Mouse (Mus musculus) kidney, embryonic 14.5 days (tissue): ENCODE measurements around the gene Ppme1. TPM values are rescaled to one million over a fixed set of nuclear protein-coding genes. Genes with fewer than 3 reads are reported as not detected.

ENCODE experiments used
- ATAC-seq: fragments of 200-750 bp; cut with Nextera tagmentation; 2 replicates; pipeline ENCODE4 v1.8.0; 2017; ENCODE audit warnings: moderate number of reproducible peaks, mild to moderate bottlenecking, moderate TSS enrichment, moderate library complexity; ENCODE audit not compliant: low FRiP score, low TSS enrichment
- H3K27ac ChIP-seq: fragments of 300-500 bp; sonication (generic); 2 replicates; pipeline ENCODE4 v1.5.1; 2014; ENCODE audit warnings: low read depth, mild to moderate bottlenecking, low read length, moderate library complexity, mixed read lengths
- H3K27me3 ChIP-seq: fragments of 300-500 bp; sonication (generic); 2 replicates; pipeline ENCODE4 v1.6.1; 2014; ENCODE audit warnings: mild to moderate bottlenecking, low read length; ENCODE audit not compliant: control insufficient read depth, insufficient read depth
- H3K36me3 ChIP-seq: fragments of 300-500 bp; sonication (generic); 2 replicates; pipeline ENCODE4 v1.6.1; 2014; ENCODE audit warnings: low read length, mixed read lengths; ENCODE audit not compliant: control insufficient read depth, insufficient read depth
- H3K4me1 ChIP-seq: fragments of 300-500 bp; sonication (generic); 2 replicates; pipeline ENCODE4 v1.6.1; 2014; ENCODE audit warnings: low read length, mixed read lengths; ENCODE audit not compliant: control insufficient read depth, insufficient read depth
- H3K4me2 ChIP-seq: fragments of 300-500 bp; sonication (generic); replicated peaks from 2 replicates; pipeline ENCODE4 v1.6.1; 2014; ENCODE audit warnings: low read depth, mild to moderate bottlenecking, low read length
- H3K4me3 ChIP-seq: fragments of 300-500 bp; sonication (generic); 2 replicates; pipeline ENCODE4 v1.5.1; 2014; ENCODE audit warnings: mild to moderate bottlenecking, low read length
- H3K9ac ChIP-seq: fragments of 300-500 bp; sonication (generic); 2 replicates; pipeline ENCODE4 v1.6.1; 2014; ENCODE audit warnings: low read depth, mild to moderate bottlenecking, low read length, moderate library complexity
- H3K9me3 ChIP-seq: fragments of 300-500 bp; sonication (generic); 2 replicates; pipeline ENCODE4 v1.6.1; 2016; ENCODE audit warnings: low read length; ENCODE audit not compliant: control insufficient read depth
- WGBS: fragments of 180-500 bp; shearing (Covaris S2); extraction: QIAGEN DNeasy Blood & Tissue Kit; methylation state at CpG from one replicate; pipeline ENCODE4 v1.1.7; 2014; 5-methylcytosine and 5-hydroxymethylcytosine counted together
- polyA plus RNA-seq: library from polyadenylated mRNA; unstranded; fragments of >200 nt; fragmentation: Nextera tagmentation; extraction: Ambion mirVana; gene quantifications from 2 replicates; pipeline ENCODE4 v1.2.1, GENCODE M21; 2014

Gene Ppme1
- polyA plus RNA-seq, 1 experiment from 2014 or later, result 64.5 TPM

DNA sequence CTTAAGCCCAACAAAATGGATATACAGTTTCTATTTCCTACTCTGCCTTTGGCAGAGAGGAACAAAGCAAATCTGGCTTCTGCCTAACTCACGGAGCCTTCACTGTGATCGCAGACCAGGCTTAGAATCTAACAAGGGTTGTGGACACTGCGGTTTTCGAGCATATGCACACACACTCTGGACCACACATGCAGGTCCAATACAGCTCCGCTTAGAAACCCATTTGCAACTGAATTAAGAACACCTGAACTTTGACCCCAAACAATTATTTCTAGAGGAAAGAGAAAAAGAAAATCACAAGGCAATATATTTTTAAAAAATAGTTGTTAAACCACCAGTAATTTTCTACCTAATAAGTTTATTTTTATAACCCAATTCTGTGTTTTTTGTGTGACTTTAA is 15.8 kb downstream of the Ppme1 start:
- Histone ChIP-seq H3K36me3 (peaks cover 6% of the 10 kb centered on the region; the same call in 1 of the 2 replicates), H3K4me2 (no peak overlapping the region), H3K27ac (no peak overlapping the region), H3K9ac (no peak overlapping the region), H3K4me3 (no peak overlapping the region), H3K27me3 (no peaks in the 10 kb centered on the region), H3K4me1 (no peaks in the 10 kb centered on the region), H3K9me3 (no peaks in the 10 kb centered on the region)
- ATAC-seq, result no peak
- 73% methylated on average over 5 of the region's 5 CpGs for WGBS

DNA sequence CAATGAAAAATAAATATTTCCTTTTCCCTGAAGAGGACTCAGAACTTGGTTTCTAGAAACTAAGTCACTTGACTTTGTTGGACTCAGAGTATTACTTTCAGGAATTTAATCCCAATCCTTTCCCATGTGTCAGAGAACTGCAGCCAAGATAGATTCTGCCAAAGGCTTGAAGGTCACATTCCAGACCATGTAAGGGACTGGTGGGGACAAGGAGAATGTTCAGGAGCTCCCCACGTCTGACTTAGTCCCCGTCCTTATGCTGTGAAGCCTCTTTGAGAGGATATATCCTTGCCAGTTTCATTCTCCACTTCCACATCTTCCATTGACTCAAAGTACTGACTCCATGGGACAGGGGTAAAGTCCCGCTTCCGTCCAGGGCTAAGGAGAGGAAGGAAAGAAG is 17.1 kb downstream of the Ppme1 start:
- 79% methylated on average over 4 of the region's 4 CpGs for WGBS
- H3K9ac ChIP-seq, result no peak overlapping the region
- H3K4me3 ChIP-seq, result no peak overlapping the region
- H3K27ac ChIP-seq, result no peak overlapping the region
- ATAC-seq, result no peak
- H3K4me1 ChIP-seq, result no peaks in the 10 kb centered on the region
- H3K4me2 ChIP-seq, result no peak overlapping the region
- peaks cover 6% of the 10 kb centered on the region; the same call in 1 of the 2 replicates for H3K36me3 ChIP-seq
- no peaks in the 10 kb centered on the region for H3K27me3 ChIP-seq
- H3K9me3 ChIP-seq, result no peaks in the 10 kb centered on the region

DNA sequence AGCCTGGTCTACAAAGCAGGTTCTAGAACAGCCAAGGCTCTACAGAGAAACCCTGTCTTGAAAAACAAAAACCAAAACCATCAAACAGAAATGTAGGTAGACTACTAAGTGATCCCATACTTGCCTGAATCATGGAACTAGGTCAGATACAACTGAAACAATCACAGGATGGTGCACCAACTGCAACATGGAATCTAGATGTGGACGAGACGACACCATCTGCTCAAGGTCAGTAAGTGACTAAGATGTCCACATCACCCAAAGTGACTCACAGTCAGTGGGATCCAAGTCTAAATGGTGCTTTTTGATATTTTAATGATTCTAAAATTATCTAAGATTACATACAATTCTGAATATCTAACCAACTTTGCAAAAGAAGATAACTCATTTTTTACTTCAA is 36.2 kb downstream of the Ppme1 start:
- ATAC-seq, result no peak
- no peak overlapping the region for H3K27ac ChIP-seq
- 96% methylated on average over 2 of the region's 2 CpGs for WGBS
- H3K27me3 ChIP-seq, result no peaks in the 10 kb centered on the region
- H3K36me3 ChIP-seq, result peaks cover 78% of the 10 kb centered on the region
- H3K4me1 ChIP-seq, result no peaks in the 10 kb centered on the region
- H3K4me3 ChIP-seq, result no peak overlapping the region
- no peaks in the 10 kb centered on the region for H3K9me3 ChIP-seq
- no peak overlapping the region for H3K4me2 ChIP-seq
- H3K9ac ChIP-seq, result no peak overlapping the region

DNA sequence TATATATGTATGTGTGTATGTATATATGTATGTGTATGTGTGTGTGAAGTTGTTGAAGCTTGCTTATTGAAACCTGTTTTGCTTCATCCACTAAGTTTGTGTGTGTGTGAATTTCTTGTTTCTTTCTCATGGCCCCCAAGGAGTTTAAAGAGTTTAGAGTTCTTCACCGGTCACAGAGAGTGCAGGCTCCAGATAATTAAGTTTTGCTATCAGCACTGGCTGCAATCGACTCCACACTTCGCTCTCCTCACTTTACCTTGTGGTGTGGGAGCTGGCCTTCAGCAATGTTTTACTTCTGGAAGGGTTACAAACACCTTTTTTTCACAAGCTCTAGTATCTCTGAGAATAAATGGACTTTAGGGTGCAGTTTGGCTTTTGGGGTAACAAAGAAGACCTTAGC is 40.8 kb downstream of the Ppme1 start:
- Histone ChIP-seq H3K9me3 (no peaks in the 10 kb centered on the region), H3K9ac (no peak overlapping the region), H3K36me3 (peaks cover 79% of the 10 kb centered on the region), H3K27me3 (no peaks in the 10 kb centered on the region), H3K4me3 (no peak overlapping the region), H3K4me2 (no peak overlapping the region), H3K27ac (no peak overlapping the region), H3K4me1 (no peaks in the 10 kb centered on the region)
- WGBS, result 79% methylated on average over 3 of the region's 3 CpGs
- no peak for ATAC-seq

DNA sequence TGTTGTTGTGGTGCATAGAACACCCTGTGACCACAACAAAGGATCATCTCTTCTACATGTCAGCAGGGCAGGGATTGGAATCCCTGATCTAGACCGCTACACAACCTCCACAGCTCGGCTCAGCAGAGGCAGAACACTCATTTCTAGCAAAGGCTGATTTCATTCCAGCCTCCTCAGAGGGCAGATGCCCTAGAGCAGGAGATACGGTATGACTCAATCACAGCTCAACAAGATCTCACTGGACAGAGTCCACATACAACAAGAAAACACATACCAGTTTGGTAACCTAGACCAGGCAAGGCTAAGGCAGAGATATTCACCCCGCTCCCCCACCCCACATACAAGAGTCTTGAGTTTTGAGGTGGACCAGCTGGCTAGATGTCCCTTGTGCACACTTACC is 43.5 kb downstream of the Ppme1 start:
- no peak overlapping the region for H3K9ac ChIP-seq
- H3K4me1 ChIP-seq, result no peaks in the 10 kb centered on the region
- no peak overlapping the region for H3K27ac ChIP-seq
- WGBS, result 85% methylated on average over 4 of the region's 4 CpGs
- ATAC-seq, result no peak
- peaks cover 63% of the 10 kb centered on the region for H3K36me3 ChIP-seq
- H3K9me3 ChIP-seq, result no peaks in the 10 kb centered on the region
- H3K4me3 ChIP-seq, result no peak overlapping the region
- H3K4me2 ChIP-seq, result no peak overlapping the region
- H3K27me3 ChIP-seq, result no peaks in the 10 kb centered on the region

DNA sequence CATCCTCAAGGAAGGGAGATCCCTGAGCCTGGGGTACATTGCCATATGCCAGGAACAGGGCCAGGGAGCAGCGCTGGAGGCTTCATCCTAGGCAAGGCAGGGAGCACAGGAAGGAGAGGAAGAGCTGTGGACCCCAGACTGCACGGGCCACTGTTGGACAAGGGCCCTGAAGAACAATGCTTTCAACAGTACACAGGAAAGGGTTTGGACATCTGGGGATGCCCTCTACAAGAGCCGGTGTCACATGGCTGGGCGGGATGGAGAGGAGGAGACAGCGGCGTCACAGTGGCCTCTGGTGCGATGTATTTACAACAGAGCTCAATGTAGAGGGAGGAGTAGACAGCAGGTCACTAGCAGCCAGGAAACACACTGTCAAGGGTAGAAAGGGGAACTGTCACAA is 44.6 kb downstream of the Ppme1 start:
- Histone ChIP-seq H3K9me3 (no peaks in the 10 kb centered on the region), H3K4me3 (no peak overlapping the region), H3K27me3 (no peaks in the 10 kb centered on the region), H3K27ac (no peak overlapping the region), H3K4me1 (no peaks in the 10 kb centered on the region), H3K9ac (no peak overlapping the region), H3K4me2 (no peak overlapping the region), H3K36me3 (peaks cover 53% of the 10 kb centered on the region)
- no peak for ATAC-seq
- 76% methylated on average over 7 of the region's 7 CpGs for WGBS

DNA sequence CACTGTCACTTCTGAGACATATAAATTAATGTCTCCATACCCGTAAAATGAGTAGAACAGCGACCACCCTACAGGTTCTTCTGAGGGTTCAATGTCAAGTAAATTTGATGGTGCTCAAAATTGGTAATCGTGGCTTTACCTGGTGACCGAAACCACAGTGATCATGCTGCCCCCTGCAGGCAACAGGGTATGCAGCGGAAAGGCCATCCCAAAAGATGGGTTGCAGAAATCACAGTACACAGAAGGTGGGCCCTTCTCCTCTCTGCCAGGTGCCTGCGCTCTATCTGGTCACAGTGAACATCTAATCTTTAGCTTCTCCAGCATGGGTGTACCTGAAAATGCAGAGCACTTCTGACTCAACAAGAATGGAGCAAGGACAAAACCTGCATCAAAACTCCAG is 46.6 kb downstream of the Ppme1 start:
- H3K9me3 ChIP-seq, result no peaks in the 10 kb centered on the region
- WGBS, result 75% methylated on average over 6 of the region's 6 CpGs
- H3K27ac ChIP-seq, result no peak overlapping the region
- H3K27me3 ChIP-seq, result no peaks in the 10 kb centered on the region
- no peak overlapping the region for H3K4me3 ChIP-seq
- H3K36me3 ChIP-seq, result peaks cover 38% of the 10 kb centered on the region; the same call in 1 of the 2 replicates
- H3K9ac ChIP-seq, result no peak overlapping the region
- no peaks in the 10 kb centered on the region for H3K4me1 ChIP-seq
- no peak for ATAC-seq
- no peak overlapping the region for H3K4me2 ChIP-seq

DNA sequence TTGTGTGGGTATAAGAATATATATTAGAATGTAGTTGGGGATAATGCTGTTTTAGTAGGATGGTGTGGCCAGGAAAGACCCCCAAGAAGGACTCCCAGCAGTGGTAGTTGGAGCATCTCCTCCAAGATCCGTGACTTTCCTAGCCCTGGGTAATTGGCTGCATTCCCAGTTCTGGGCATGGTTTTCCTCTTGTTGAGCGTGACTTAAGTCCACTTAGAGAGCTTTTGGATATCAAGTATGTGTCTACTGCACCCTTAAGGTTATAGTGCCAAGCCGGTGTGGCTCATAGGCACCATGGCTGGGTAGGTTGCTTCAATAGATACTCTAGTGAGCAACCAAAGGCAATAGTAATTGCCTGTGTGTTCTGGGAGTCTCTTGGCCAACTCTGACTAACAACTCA is 48.4 kb downstream of the Ppme1 start:
- no peak overlapping the region for H3K4me2 ChIP-seq
- H3K27ac ChIP-seq, result no peak overlapping the region
- 91% methylated on average over 3 of the region's 3 CpGs for WGBS
- H3K4me1 ChIP-seq, result no peaks in the 10 kb centered on the region
- no peak overlapping the region for H3K9ac ChIP-seq
- peaks cover 26% of the 10 kb centered on the region; the same call in 1 of the 2 replicates for H3K36me3 ChIP-seq
- no peaks in the 10 kb centered on the region for H3K27me3 ChIP-seq
- no peak overlapping the region for H3K4me3 ChIP-seq
- no peak for ATAC-seq
- H3K9me3 ChIP-seq, result no peaks in the 10 kb centered on the region

DNA sequence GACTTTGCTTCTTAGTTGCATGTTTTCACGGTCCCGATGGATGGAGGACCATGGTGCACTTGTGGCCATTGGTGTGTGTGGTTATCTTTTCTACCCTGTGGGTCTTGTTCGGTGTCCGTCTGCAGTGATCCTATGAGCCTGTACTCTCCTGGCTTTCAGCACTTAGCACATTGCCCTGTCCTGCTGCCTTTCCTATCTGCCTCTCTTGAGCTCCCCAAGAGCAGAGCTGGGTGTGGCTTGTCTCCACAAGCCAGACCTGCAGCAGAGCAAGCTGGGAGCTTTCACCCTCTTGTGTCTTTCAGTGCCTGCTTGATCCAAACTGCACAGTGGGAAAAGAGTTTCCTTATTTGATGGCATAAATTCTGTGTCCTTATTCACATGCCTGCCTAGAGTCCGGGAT is 54.6 kb downstream of the Ppme1 start:
- H3K4me2 ChIP-seq, result no peak overlapping the region

DNA sequence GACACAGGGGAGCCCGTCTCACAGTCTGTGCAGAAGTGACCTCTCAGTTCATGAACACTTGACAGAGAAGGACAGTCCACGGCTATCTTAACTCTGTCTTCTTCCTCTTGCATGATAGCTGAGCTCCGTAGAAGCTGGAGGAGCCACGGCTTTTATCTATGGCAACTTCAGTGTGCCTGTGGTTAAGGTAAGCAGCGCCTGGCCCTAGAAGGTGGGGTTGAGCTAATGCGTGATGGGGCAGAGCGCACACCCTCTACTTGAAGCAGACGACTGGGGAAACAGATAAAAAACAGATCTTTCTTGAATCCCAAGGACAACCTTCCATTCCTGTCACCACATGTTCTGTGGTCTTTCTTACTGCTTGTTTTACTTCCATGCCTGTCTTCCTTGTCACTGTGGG is 55.2 kb downstream of the Ppme1 start:
- Histone ChIP-seq H3K4me1 (no peaks in the 10 kb centered on the region), H3K4me3 (no peak overlapping the region), H3K9me3 (no peaks in the 10 kb centered on the region), H3K27me3 (no peaks in the 10 kb centered on the region), H3K9ac (no peak overlapping the region), H3K27ac (no peak overlapping the region), H3K36me3 (no peaks in the 10 kb centered on the region), H3K4me2 (no peak overlapping the region)
- ATAC-seq, result no peak
- whole genome bisulfite sequencing, result 90% methylated on average over 8 of the region's 8 CpGs

More for the DNA sequence above, 54.6 kb downstream of the Ppme1 start:
- Histone ChIP-seq H3K36me3 (no peaks in the 10 kb centered on the region), H3K27ac (no peak overlapping the region), H3K4me1 (no peaks in the 10 kb centered on the region), H3K9ac (no peak overlapping the region), H3K27me3 (no peaks in the 10 kb centered on the region), H3K9me3 (no peaks in the 10 kb centered on the region), H3K4me3 (no peak overlapping the region)
- no peak for ATAC-seq
- 97% methylated on average over 5 of the region's 5 CpGs for WGBS
